Mouse (Mus musculus) lung, postnatal 0 days (tissue): ENCODE results near the gene Asap3.

Source experiments
- CTCF ChIP-seq: IDR thresholded peaks from 2 replicates; pipeline ENCODE4 v1.5.1; 2016; ENCODE audit warnings: antibody characterized with exemption, mild to moderate bottlenecking
- EP300 ChIP-seq: IDR thresholded peaks from 2 replicates; pipeline ENCODE4 v1.6.1; 2016; ENCODE audit warnings: antibody characterized with exemption, mild to moderate bottlenecking, control low read depth

DNA sequence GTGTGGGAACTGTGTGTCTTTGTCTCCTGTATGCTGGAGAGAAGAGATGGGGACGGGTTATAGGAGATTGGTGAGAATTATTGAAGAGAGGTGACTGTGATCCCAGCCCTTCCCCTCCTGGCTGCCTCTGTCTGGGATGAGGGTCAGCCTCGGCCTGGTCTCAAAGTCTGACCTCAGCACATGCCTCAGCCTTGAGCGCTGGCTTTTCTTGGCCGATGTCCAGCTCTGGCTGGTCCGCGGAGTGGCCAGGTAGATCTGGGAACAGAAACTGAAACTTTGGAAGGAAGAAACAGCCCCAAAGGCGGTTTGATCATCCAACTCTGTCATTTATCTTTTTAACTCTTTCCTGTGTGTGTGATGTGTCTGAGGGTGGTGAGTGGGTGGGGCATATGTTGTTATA lies 7.5 kb downstream of the Asap3 start:
- TF ChIP-seq CTCF, result no peak
- TF ChIP-seq EP300, result no peak
